Mouse (Mus musculus) forebrain, embryonic 10.5 days (tissue): ENCODE data around the gene Atg7. TPM values are rescaled to one million over a fixed set of nuclear protein-coding genes. Genes with fewer than 3 reads are reported as not detected.

Experiments
- DNase-seq: peaks from one replicate; pipeline ENCODE4 v3.0.0-alpha.2; 2017; ENCODE audit warnings: low spot score; ENCODE audit errors: extremely low spot score
- H3K27ac ChIP-seq: fragments of 300-500 bp; sonication (generic); 2 replicates; pipeline ENCODE4 v1.5.1; 2016; ENCODE audit warnings: mild to moderate bottlenecking
- H3K27me3 ChIP-seq: fragments of 300-500 bp; sonication (generic); 2 replicates; pipeline ENCODE4 v1.6.1; 2016; ENCODE audit warnings: mild to moderate bottlenecking; ENCODE audit not compliant: poor library complexity, severe bottlenecking
- H3K36me3 ChIP-seq: fragments of 300-500 bp; sonication (generic); replicated peaks from 2 replicates; pipeline ENCODE4 v1.6.1; 2016; ENCODE audit warnings: mild to moderate bottlenecking, moderate library complexity
- H3K4me1 ChIP-seq: fragments of 300-500 bp; sonication (generic); 2 replicates; pipeline ENCODE4 v1.6.1; 2016
- H3K4me3 ChIP-seq: fragments of 300-500 bp; sonication (generic); 2 replicates; pipeline ENCODE4 v1.5.1; 2016; ENCODE audit warnings: mild to moderate bottlenecking, moderate library complexity
- H3K9me3 ChIP-seq: fragments of 300-500 bp; sonication (generic); 2 replicates; pipeline ENCODE4 v1.6.1; 2016; ENCODE audit warnings: mild to moderate bottlenecking, moderate library complexity
- WGBS: fragments of 180-500 bp; shearing (Covaris S2); methylation state at CpG from one replicate; pipeline ENCODE4 v1.1.7; 2016; 5-methylcytosine and 5-hydroxymethylcytosine counted together
- polyA plus RNA-seq: library from polyadenylated mRNA; unstranded; fragments of >200 nt; fragmentation: Nextera tagmentation; extraction: Ambion mirVana; gene quantifications from 2 replicates; pipeline ENCODE4 v1.2.1, GENCODE M21; 2016

The Atg7 gene
- polyA plus RNA-seq, 1 experiment from 2014 or later, result 21.3 TPM

GRCm38 (mm10) chr6:114842131-114842530, 199.2 kb downstream of the Atg7 start:
- 0 out of 2 replicates have a peak overlapping the region, but pooled peaks have one; percentile 62 for H3K27ac ChIP-seq
- peaks cover 52% of the 10 kb centered on the region for H3K4me1 ChIP-seq

DNA sequence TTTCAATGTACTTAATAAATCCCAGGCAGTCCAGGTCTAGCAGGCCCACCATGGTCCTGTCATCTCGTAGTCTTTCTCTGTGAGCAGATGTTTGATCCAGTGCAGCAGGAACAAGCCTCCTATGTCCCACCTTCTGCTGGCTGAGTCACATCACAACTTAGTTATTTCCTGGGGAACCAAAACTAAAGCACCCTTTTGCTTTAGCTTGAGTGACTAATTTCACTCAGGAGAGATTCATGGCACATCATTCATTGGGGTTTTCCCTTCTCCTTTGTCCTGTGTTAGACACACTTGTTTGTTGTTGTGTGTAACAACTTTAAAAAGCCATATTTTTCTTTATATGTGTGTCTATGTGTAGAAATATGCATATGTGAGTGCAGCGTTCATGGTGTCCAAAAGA, 200.0 kb downstream of the Atg7 start:
- H3K27ac ChIP-seq, result peak overlapping the region; percentile 40; the same call in 1 of the 2 replicates
- no peak for DNase-seq
- 86% methylated on average over 2 of the region's 2 CpGs for WGBS

More at GRCm38 (mm10) chr6:114842131-114842530, 199.2 kb downstream of the Atg7 start:
- H3K9me3 ChIP-seq, result peaks cover 4% of the 10 kb centered on the region; the same call in 1 of the 2 replicates
- WGBS, result 75% methylated on average over 3 of the region's 3 CpGs
- H3K27me3 ChIP-seq, result no peaks in the 10 kb centered on the region
- H3K36me3 ChIP-seq, result no peaks in the 10 kb centered on the region
- no peak for DNase-seq
- no peak overlapping the region for H3K4me3 ChIP-seq

DNA sequence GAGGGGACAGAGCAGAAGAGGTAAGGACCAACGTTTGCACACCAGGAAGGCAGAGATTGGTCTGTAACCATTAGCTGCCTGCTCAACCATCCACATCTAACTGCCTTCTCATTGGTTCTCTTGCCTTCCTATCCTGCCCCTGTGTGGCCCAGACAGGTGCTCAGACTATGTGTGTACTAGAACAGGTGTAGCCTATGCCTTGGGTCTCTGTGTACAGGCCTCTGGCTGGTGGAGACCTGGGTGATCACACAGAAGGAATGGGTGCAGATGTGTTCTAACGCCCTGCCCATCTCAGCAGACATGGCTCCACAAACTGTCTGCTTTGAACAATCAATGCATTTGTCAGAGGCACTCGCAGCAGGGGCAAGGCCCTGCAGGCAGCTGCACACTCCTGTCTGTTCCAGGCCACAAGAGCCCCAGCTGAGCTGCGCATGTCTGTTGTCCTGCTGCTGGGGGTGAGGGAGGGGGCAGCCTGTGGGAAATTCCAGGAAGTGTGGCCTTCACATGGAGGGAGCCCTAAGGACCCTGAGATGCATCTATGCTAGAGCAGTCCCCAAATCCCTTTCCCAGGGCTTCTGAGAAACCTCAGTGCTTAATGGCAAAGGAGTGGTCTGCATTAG, 203.4 kb downstream of the Atg7 start:
- 34% methylated on average over 4 of the region's 4 CpGs for WGBS
- Histone ChIP-seq H3K4me1 (peaks cover 50% of the 10 kb centered on the region), H3K4me3 (no peak overlapping the region), H3K27ac (peak overlapping the region; percentile 41), H3K36me3 (no peaks in the 10 kb centered on the region), H3K27me3 (0 out of 2 replicates have a peak, but pooled peaks cover 2% of the 10 kb centered on the region), H3K9me3 (peaks cover 4% of the 10 kb centered on the region; the same call in 1 of the 2 replicates)
- no peak for DNase-seq

More for the DNA sequence above, 200.0 kb downstream of the Atg7 start:
- peaks cover 56% of the 10 kb centered on the region for H3K4me1 ChIP-seq
- no peaks in the 10 kb centered on the region for H3K27me3 ChIP-seq
- H3K9me3 ChIP-seq, result peaks cover 4% of the 10 kb centered on the region; the same call in 1 of the 2 replicates
- no peaks in the 10 kb centered on the region for H3K36me3 ChIP-seq
- H3K4me3 ChIP-seq, result no peak overlapping the region

DNA sequence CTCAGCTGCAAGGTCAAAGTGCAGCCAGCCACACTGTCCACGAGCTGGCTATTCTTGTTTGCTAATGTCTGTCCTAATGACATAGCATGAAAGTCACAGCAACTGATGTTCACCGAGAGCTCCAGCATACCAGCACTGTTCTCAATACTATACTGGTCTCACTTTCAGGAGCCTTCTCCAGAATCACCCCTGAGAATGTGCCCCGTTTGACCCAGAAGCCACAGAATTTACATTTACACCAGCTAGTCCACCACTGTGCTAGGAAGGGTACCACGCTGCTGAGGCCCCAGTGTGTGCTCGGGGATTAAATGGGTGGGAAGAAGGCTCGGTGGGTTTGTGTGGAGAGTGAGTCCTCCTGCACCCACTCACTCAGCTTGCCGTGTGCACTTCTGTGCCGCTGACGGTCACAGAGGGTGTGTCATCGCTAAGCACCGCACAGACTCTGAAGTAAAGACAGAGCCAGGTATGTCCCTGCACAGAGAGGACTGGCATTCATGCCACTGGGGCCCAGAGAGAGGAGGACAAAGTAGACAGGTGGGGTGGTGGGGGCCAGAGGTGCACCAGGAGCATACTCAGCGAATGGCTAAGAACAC, 204.8 kb downstream of the Atg7 start:
- H3K4me1 ChIP-seq, result peaks cover 50% of the 10 kb centered on the region
- H3K36me3 ChIP-seq, result no peaks in the 10 kb centered on the region
- H3K4me3 ChIP-seq, result no peak overlapping the region
- DNase-seq, result no peak
- H3K27ac ChIP-seq, result no peak overlapping the region
- H3K9me3 ChIP-seq, result peaks cover 4% of the 10 kb centered on the region; the same call in 1 of the 2 replicates
- WGBS, result 86% methylated on average over 12 of the region's 12 CpGs
- peaks cover 13% of the 10 kb centered on the region; the same call in 1 of the 2 replicates for H3K27me3 ChIP-seq

DNA sequence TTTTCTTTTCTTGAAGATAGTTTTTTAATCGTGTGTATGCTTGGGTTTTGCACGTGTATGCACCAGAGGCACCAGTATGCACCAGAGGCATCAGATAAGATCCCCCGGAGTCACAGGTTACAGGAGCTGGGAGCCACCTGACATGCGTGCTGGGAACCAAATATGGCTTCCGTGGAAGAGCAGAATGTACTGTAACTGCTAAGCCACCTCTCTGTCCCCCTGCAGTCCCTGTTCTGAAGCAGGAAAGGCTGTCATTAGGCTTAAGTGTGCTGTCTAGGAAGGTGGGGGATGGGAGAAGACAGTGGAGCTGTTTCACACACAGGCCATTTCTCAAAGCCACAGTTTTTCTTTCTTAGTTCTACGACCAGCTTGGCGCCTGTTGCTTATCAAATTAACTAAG, 205.9 kb downstream of the Atg7 start:
- 77% methylated on average over 7 of the region's 7 CpGs for WGBS
- H3K27ac ChIP-seq, result peak overlapping the region; percentile 37; the same call in 1 of the 2 replicates
- H3K4me1 ChIP-seq, result peaks cover 61% of the 10 kb centered on the region
- H3K36me3 ChIP-seq, result no peaks in the 10 kb centered on the region
- DNase-seq, result no peak
- H3K9me3 ChIP-seq, result no peaks in the 10 kb centered on the region
- no peak overlapping the region for H3K4me3 ChIP-seq
- H3K27me3 ChIP-seq, result peaks cover 22% of the 10 kb centered on the region

DNA sequence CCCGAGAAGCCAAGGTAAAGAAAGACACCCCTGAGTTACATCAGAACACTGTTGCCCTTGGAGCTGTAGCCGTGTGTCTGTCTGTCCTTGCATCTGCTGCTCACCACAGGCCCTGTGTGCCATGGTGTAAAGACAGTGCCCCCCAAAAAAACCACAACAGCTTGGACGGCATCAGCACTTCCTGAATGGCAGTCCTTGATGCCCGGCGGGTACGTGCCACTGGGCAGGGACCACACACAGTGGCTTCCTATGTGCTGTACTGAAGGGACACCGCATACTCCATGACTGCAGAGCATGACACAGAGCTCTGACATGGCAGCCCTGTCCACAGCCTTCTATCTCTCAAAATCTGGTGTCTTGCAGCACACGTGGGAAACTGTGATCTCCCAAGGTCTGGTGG, 206.9 kb downstream of the Atg7 start:
- Histone ChIP-seq H3K36me3 (no peaks in the 10 kb centered on the region), H3K4me3 (no peak overlapping the region), H3K9me3 (no peaks in the 10 kb centered on the region), H3K4me1 (peaks cover 71% of the 10 kb centered on the region), H3K27ac (0 out of 2 replicates have a peak overlapping the region, but pooled peaks have one; percentile 37), H3K27me3 (peaks cover 26% of the 10 kb centered on the region)
- 90% methylated on average over 8 of the region's 8 CpGs for WGBS
- DNase-seq, result no peak

- 49% methylated on average over 7 of the region's 7 CpGs for WGBS
- H3K4me3 ChIP-seq, result no peak overlapping the region
- peak overlapping the region; percentile 59; the same call in 1 of the 2 replicates for H3K27ac ChIP-seq
- no peaks in the 10 kb centered on the region for H3K9me3 ChIP-seq
- H3K4me1 ChIP-seq, result peaks cover 68% of the 10 kb centered on the region
- peaks cover 26% of the 10 kb centered on the region for H3K27me3 ChIP-seq
- no peaks in the 10 kb centered on the region for H3K36me3 ChIP-seq
- no peak for DNase-seq
Measured at GRCm38 (mm10) chr6:114851688-114852087, 208.8 kb downstream of the Atg7 start.

GRCm38 (mm10) chr6:114852739-114853138, 209.8 kb downstream of the Atg7 start:
- no peak for DNase-seq
- 28% methylated on average over 3 of the region's 3 CpGs for WGBS
- no peaks in the 10 kb centered on the region for H3K9me3 ChIP-seq
- H3K36me3 ChIP-seq, result no peaks in the 10 kb centered on the region
- peak overlapping the region; percentile 57 for H3K27ac ChIP-seq
- no peak overlapping the region for H3K4me3 ChIP-seq
- peaks cover 26% of the 10 kb centered on the region for H3K27me3 ChIP-seq
- peaks cover 58% of the 10 kb centered on the region for H3K4me1 ChIP-seq

GRCm38 (mm10) chr6:114854368-114854767, 211.5 kb downstream of the Atg7 start:
- Histone ChIP-seq H3K36me3 (peaks cover 14% of the 10 kb centered on the region), H3K27me3 (peaks cover 26% of the 10 kb centered on the region), H3K4me1 (peaks cover 50% of the 10 kb centered on the region), H3K27ac (0 out of 2 replicates have a peak overlapping the region, but pooled peaks have one; percentile 62), H3K4me3 (no peak overlapping the region), H3K9me3 (no peaks in the 10 kb centered on the region)
- 69% methylated on average over 2 of the region's 2 CpGs for WGBS
- DNase-seq, result no peak

DNA sequence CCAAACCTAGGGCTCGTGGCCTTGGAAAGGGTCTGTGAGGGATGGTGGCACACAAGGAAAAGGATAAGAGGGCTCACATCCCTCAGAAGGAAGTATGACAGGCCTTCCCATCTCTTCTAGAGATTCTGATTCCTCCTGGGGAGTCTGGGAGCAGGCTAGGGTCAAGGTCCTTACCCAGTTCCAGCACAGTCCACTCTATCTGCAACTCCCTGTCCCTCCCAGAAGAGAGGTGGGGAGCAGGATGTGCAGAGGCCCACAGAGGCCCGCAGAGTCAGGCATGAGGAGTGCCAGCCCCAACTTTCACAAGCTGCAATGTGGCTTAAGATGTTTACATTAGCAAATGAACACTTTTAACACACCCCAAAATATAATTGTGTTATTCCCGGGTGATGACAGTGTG, 212.7 kb downstream of the Atg7 start:
- H3K4me1 ChIP-seq, result peaks cover 49% of the 10 kb centered on the region
- H3K36me3 ChIP-seq, result peaks cover 25% of the 10 kb centered on the region
- no peak overlapping the region for H3K4me3 ChIP-seq
- H3K9me3 ChIP-seq, result no peaks in the 10 kb centered on the region
- no peak for DNase-seq
- 80% methylated on average over 3 of the region's 3 CpGs for WGBS
- H3K27me3 ChIP-seq, result peaks cover 26% of the 10 kb centered on the region
- H3K27ac ChIP-seq, result peak overlapping the region; percentile 62; the same call in 1 of the 2 replicates

DNA sequence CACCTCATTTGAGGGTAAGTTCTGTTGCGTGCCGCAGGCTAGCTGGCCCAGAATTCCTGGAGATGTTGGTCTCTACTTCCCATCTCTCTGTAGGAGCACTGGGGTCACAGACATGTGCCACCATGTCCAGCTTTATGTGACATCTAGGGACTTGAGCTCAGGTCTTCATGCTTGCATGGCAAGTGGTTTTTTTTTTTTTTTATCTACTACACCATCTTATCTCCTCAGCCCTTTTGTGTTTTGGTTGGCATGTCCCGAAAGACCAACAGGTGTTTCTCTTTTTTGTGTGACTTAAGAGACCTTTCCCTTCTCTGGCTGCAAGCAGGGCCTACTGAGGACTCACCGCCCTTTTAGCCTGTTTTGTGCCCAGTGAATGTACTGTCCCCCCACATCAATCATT, 213.6 kb downstream of the Atg7 start:
- H3K36me3 ChIP-seq, result peaks cover 34% of the 10 kb centered on the region
- H3K9me3 ChIP-seq, result no peaks in the 10 kb centered on the region
- DNase-seq, result no peak
- no peak overlapping the region for H3K4me3 ChIP-seq
- peaks cover 42% of the 10 kb centered on the region for H3K4me1 ChIP-seq
- WGBS, result 95% methylated on average over 4 of the region's 4 CpGs
- H3K27ac ChIP-seq, result no peak overlapping the region
- H3K27me3 ChIP-seq, result peaks cover 22% of the 10 kb centered on the region

GRCm38 (mm10) chr6:114857996-114858721, 215.3 kb downstream of the Atg7 start:
- no peak overlapping the region for H3K4me3 ChIP-seq
- WGBS, result 85% methylated on average over 3 of the region's 3 CpGs
- DNase-seq, result no peak
- H3K27me3 ChIP-seq, result peaks cover 10% of the 10 kb centered on the region; the same call in 1 of the 2 replicates
- H3K9me3 ChIP-seq, result no peaks in the 10 kb centered on the region
- H3K27ac ChIP-seq, result peak overlapping the region; percentile 37
- H3K36me3 ChIP-seq, result peaks cover 50% of the 10 kb centered on the region
- peaks cover 26% of the 10 kb centered on the region for H3K4me1 ChIP-seq
